In genomic region chr19:3339187-3339586, GRCm38 (mm10) we compare ENCODE assay signal across 24 mouse cellular contexts. TPM values are rescaled to one million over a fixed set of nuclear protein-coding genes. Genes with fewer than 3 reads are reported as not detected.
DNase-seq lines count a peak whose midpoint lies in the region; ATAC-seq and TF ChIP-seq lines count a peak whose summit lies in the region.
"Had no signal": no experiment of that assay in that cellular context is flagged by ENCODE, and none has a peak within 500 bp of the region (broad histone marks: within the 10 kb centered on the region; RNA-seq: fewer than 3 reads in every experiment).

No protein-coding gene starts in this region.

- H3K4me1 ChIP-seq in midbrain, embryonic 10.5 days: peaks cover 9% of the 10 kb centered on the region
- peaks cover 6% of the 10 kb centered on the region for H3K4me1 ChIP-seq in midbrain, embryonic 11.5 days (ENCODE audit: control insufficient read depth, insufficient read depth, low read length)
- H3K4me1 ChIP-seq in cerebellum, adult 2 months (ENCODE audit: control insufficient read depth, insufficient read depth, low read length): no peaks in the 10 kb centered on the region

- no peak for TF ChIP-seq CTCF in cerebellum, adult 2 months (IDR thresholded peaks at IDR 0.05; ENCODE audit: borderline replicate concordance, insufficient read depth, low read depth, low read length)

- WGBS in midbrain, embryonic 10.5 days: 84% methylated on average over 8 of the region's 8 CpGs
- 86% methylated on average over 8 of the region's 8 CpGs for WGBS in midbrain, embryonic 11.5 days
- 79% methylated on average over 8 of the region's 8 CpGs for WGBS in cerebellum, adult 2 months

- no peaks in the 10 kb centered on the region for H3K36me3 ChIP-seq in midbrain, embryonic 10.5 days
- no peaks in the 10 kb centered on the region for H3K36me3 ChIP-seq in midbrain, embryonic 11.5 days (ENCODE audit: control insufficient read depth, insufficient read depth, low read length)
- H3K36me3 ChIP-seq: forebrain, embryonic 10.5 days; hindbrain, embryonic 12.5 days; hindbrain, embryonic 15.5 days had no signal

- peak; percentile 33 to 42 for DNase-seq in lung, adult 18-20 months
- no peak for DNase-seq in lung, postnatal 14 days
- no peak for DNase-seq in midbrain, embryonic 10.5 days (ENCODE audit: low spot score)
- no peak for DNase-seq in midbrain, embryonic 11.5 days (ENCODE audit: low spot score, missing footprints)
- no peak for DNase-seq in urinary bladder, postnatal 36 days (ENCODE audit: low spot score in 2 of 2)
- DNase-seq in cerebellum, adult 2 months: no peak
- DNase-seq: adrenal gland, postnatal 10 days; adrenal gland, postnatal 36 days; cerebellum, adult 11 months; cerebellum, adult 8-10 months; cerebellum, postnatal 10 days; cerebellum, postnatal 36 days; gastrocnemius, postnatal 10 days; gastrocnemius, postnatal 36 days; heart, adult 11 months had no signal

- no peaks in the 10 kb centered on the region for H3K9me3 ChIP-seq in midbrain, embryonic 10.5 days (replicated peaks)
- no peaks in the 10 kb centered on the region for H3K9me3 ChIP-seq in midbrain, embryonic 11.5 days (ENCODE audit: control insufficient read depth, low read length)
- H3K9me3 ChIP-seq: forebrain, embryonic 10.5 days; forebrain, embryonic 13.5 days; hindbrain, embryonic 12.5 days; hindbrain, embryonic 15.5 days had no signal

- no peak for TF ChIP-seq POLR2A in cerebellum, adult 2 months (IDR thresholded peaks at IDR 0.05; ENCODE audit: borderline replicate concordance, insufficient read depth, low read length)

- H3K27ac ChIP-seq in midbrain, embryonic 10.5 days (replicated peaks): 0 out of 2 replicates have a peak overlapping the region, but pooled peaks have one; percentile 9
- no peak overlapping the region for H3K27ac ChIP-seq in midbrain, embryonic 11.5 days (ENCODE audit: low read depth, low read length)
- no peak overlapping the region for H3K27ac ChIP-seq in cerebellum, adult 2 months (ENCODE audit: insufficient read depth, low read length)
- H3K27ac ChIP-seq: forebrain, embryonic 10.5 days; forebrain, embryonic 13.5 days; hindbrain, embryonic 12.5 days; hindbrain, embryonic 15.5 days had no signal

- no peak overlapping the region for H3K4me2 ChIP-seq in midbrain, embryonic 11.5 days
- H3K4me2 ChIP-seq: forebrain, embryonic 13.5 days; heart, embryonic 11.5 days; hindbrain, embryonic 12.5 days; hindbrain, embryonic 15.5 days had no signal

- no peak overlapping the region for H3K9ac ChIP-seq in midbrain, embryonic 11.5 days (ENCODE audit: low read length)
- H3K9ac ChIP-seq: forebrain, embryonic 13.5 days; hindbrain, embryonic 12.5 days; hindbrain, embryonic 15.5 days had no signal

- H3K4me3 ChIP-seq in midbrain, embryonic 10.5 days: no peak overlapping the region
- H3K4me3 ChIP-seq in midbrain, embryonic 11.5 days (ENCODE audit: low read depth, low read length): no peak overlapping the region
- no peak overlapping the region for H3K4me3 ChIP-seq in cerebellum, adult 2 months (replicated peaks; ENCODE audit: insufficient read depth, low read depth, low read length)
- H3K4me3 ChIP-seq: forebrain, embryonic 10.5 days; forebrain, embryonic 13.5 days; hindbrain, embryonic 12.5 days; hindbrain, embryonic 15.5 days had no signal

- no peak for ATAC-seq in midbrain, embryonic 11.5 days (ENCODE audit: low FRiP score)
- peak; percentile 56 for ATAC-seq in granulocyte monocyte progenitor cell, adult 5-6 weeks (replicated peaks; ENCODE audit: poor library complexity, severe bottlenecking)
- ATAC-seq in megakaryocyte progenitor cell, adult 5-6 weeks (replicated peaks; ENCODE audit: poor library complexity): peak; percentile 35
- ATAC-seq: forebrain, embryonic 13.5 days; forebrain, embryonic 16.5 days; Patski had no signal

- H3K27me3 ChIP-seq in midbrain, embryonic 10.5 days (ENCODE audit: low read depth, poor library complexity, severe bottlenecking): no peaks in the 10 kb centered on the region
- no peaks in the 10 kb centered on the region for H3K27me3 ChIP-seq in midbrain, embryonic 11.5 days (ENCODE audit: control insufficient read depth, insufficient read depth, low read length)
- H3K27me3 ChIP-seq in cerebellum, adult 2 months (ENCODE audit: control insufficient read depth, insufficient read depth, low read length): no peaks in the 10 kb centered on the region
- H3K27me3 ChIP-seq: forebrain, embryonic 13.5 days; hindbrain, embryonic 12.5 days; hindbrain, embryonic 15.5 days; Patski had no signal

RNA-seq across cellular contexts. Expression of gene Cpt1a, which starts 17.1 kb away (rescaled TPM):
- polyA plus RNA-seq in midbrain, embryonic 10.5 days (2016; fragmentation: Nextera tagmentation; extraction: Ambion mirVana): 4.0 and 7.4 TPM in 2 replicates
- polyA plus RNA-seq in midbrain, embryonic 11.5 days (2014; fragmentation: Nextera tagmentation; extraction: Ambion mirVana): 8.7 and 11.0 TPM in 2 replicates
- 49.3 and 54.8 TPM in 2 replicates for total RNA-seq in granulocyte monocyte progenitor cell, adult 5-6 weeks (2014; fragmentation: Nextera tagmentation)
- total RNA-seq in granulocyte monocyte progenitor cell, adult 5-6 weeks (2017): 31.6 and 36.8 TPM in 2 replicates
- total RNA-seq in megakaryocyte progenitor cell, adult 5-6 weeks (2015): 39.8 and 45.7 TPM in 2 replicates
- 30.7 and 34.1 TPM in 2 replicates for total RNA-seq in megakaryocyte progenitor cell, adult 5-6 weeks (2017)
- 22.2 and 24.1 TPM in 2 replicates for polyA plus RNA-seq in cerebellum, adult 2 months (2012; rRNA removed)

RNA-seq across cellular contexts. Expression of gene Tesmin, which starts 49.5 kb away (rescaled TPM):
- polyA plus RNA-seq in midbrain, embryonic 10.5 days (2016; fragmentation: Nextera tagmentation; extraction: Ambion mirVana): 0.12 and 0.25 TPM in 2 replicates
- polyA plus RNA-seq in midbrain, embryonic 11.5 days (2014; fragmentation: Nextera tagmentation; extraction: Ambion mirVana): 0.17 and 0.23 TPM in 2 replicates
- 0.71 and 0.96 TPM in 2 replicates for total RNA-seq in granulocyte monocyte progenitor cell, adult 5-6 weeks (2014; fragmentation: Nextera tagmentation)
- 0.88 and 1.1 TPM in 2 replicates for total RNA-seq in granulocyte monocyte progenitor cell, adult 5-6 weeks (2017)
- 1.5 and 1.7 TPM in 2 replicates for total RNA-seq in megakaryocyte progenitor cell, adult 5-6 weeks (2015)
- 0.10 and 1.1 TPM in 2 replicates for total RNA-seq in megakaryocyte progenitor cell, adult 5-6 weeks (2017)
- polyA plus RNA-seq in cerebellum, adult 2 months (2012; rRNA removed): 0.13 and 0.15 TPM in 2 replicates

RNA-seq across cellular contexts. Expression of gene Ighmbp2, which starts 56.4 kb away (rescaled TPM):
- polyA plus RNA-seq in midbrain, embryonic 10.5 days (2016; fragmentation: Nextera tagmentation; extraction: Ambion mirVana): 10.2 and 11.5 TPM in 2 replicates
- 5.1 and 6.8 TPM in 2 replicates for polyA plus RNA-seq in midbrain, embryonic 11.5 days (2014; fragmentation: Nextera tagmentation; extraction: Ambion mirVana)
- 2.9 and 6.4 TPM in 2 replicates for total RNA-seq in granulocyte monocyte progenitor cell, adult 5-6 weeks (2014; fragmentation: Nextera tagmentation)
- total RNA-seq in granulocyte monocyte progenitor cell, adult 5-6 weeks (2017): 4.8 and 6.8 TPM in 2 replicates
- total RNA-seq in megakaryocyte progenitor cell, adult 5-6 weeks (2015): 2.6 and 3.0 TPM in 2 replicates
- total RNA-seq in megakaryocyte progenitor cell, adult 5-6 weeks (2017): 7.2 and 8.1 TPM in 2 replicates
- polyA plus RNA-seq in cerebellum, adult 2 months (2012; rRNA removed): 9.2 and 9.8 TPM in 2 replicates

RNA-seq across cellular contexts. Expression of gene Mrpl21, which starts 56.5 kb away (rescaled TPM):
- polyA plus RNA-seq in midbrain, embryonic 10.5 days (2016; fragmentation: Nextera tagmentation; extraction: Ambion mirVana): 122 and 139 TPM in 2 replicates
- polyA plus RNA-seq in midbrain, embryonic 11.5 days (2014; fragmentation: Nextera tagmentation; extraction: Ambion mirVana): 125 and 131 TPM in 2 replicates
- total RNA-seq in granulocyte monocyte progenitor cell, adult 5-6 weeks (2014; fragmentation: Nextera tagmentation): 72.9 and 97.5 TPM in 2 replicates
- 91.3 and 123 TPM in 2 replicates for total RNA-seq in granulocyte monocyte progenitor cell, adult 5-6 weeks (2017)
- 106 and 119 TPM in 2 replicates for total RNA-seq in megakaryocyte progenitor cell, adult 5-6 weeks (2015)
- 88.8 and 102 TPM in 2 replicates for total RNA-seq in megakaryocyte progenitor cell, adult 5-6 weeks (2017)
- polyA plus RNA-seq in cerebellum, adult 2 months (2012; rRNA removed): 56.6 and 61.3 TPM in 2 replicates

Comparison
In these comparisons a context has a peak if more than half of its experiments do, and no peak if none do; other contexts are left out.
1. DNase-seq: peak in lung, adult 18-20 months (2 of 2); none in lung, postnatal 14 days (single experiment), midbrain, embryonic 10.5 days (single experiment), midbrain, embryonic 11.5 days (single experiment), urinary bladder, postnatal 36 days (0 of 2) and cerebellum, adult 2 months (0 of 2).